Mouse (Mus musculus) midbrain, embryonic 13.5 days (tissue): ENCODE measurements at regions not wholly inside any gene's neighbourhood (a gene's known extent, or its start where the extent isn't known, plus 50 kb on each side); places are given as distances from the start of the nearest gene placed in this dataset.
A peak's percentile ranks its signal among the peaks of the same experiment; 100 is the strongest.

ENCODE experiments used
- ATAC-seq: fragments of 200-750 bp; cut with Nextera tagmentation; 2 replicates; pipeline ENCODE4 v1.8.0; 2017; ENCODE audit warnings: mild to moderate bottlenecking, moderate TSS enrichment, moderate library complexity
- H3K27ac ChIP-seq: fragments of 300-500 bp; sonication (generic); 2 replicates; pipeline ENCODE4 v1.5.1; 2015; ENCODE audit warnings: inconsistent platforms, mild to moderate bottlenecking, moderate library complexity
- H3K27me3 ChIP-seq: fragments of 300-500 bp; sonication (generic); 2 replicates; pipeline ENCODE4 v1.6.1; 2015; ENCODE audit warnings: mild to moderate bottlenecking, inconsistent platforms
- H3K36me3 ChIP-seq: fragments of 300-500 bp; sonication (generic); 2 replicates; pipeline ENCODE4 v1.6.1; 2015; ENCODE audit warnings: mild to moderate bottlenecking, inconsistent platforms
- H3K4me1 ChIP-seq: fragments of 300-500 bp; sonication (generic); replicated peaks from 2 replicates; pipeline ENCODE4 v1.6.1; 2015; ENCODE audit warnings: inconsistent platforms
- H3K4me2 ChIP-seq: fragments of 300-500 bp; sonication (generic); replicated peaks from 2 replicates; pipeline ENCODE4 v1.6.1; 2015; ENCODE audit warnings: moderate library complexity, mild to moderate bottlenecking, inconsistent platforms
- H3K4me3 ChIP-seq: fragments of 300-500 bp; sonication (generic); replicated peaks from 2 replicates; pipeline ENCODE4 v1.5.1; 2015; ENCODE audit warnings: mild to moderate bottlenecking, inconsistent platforms
- H3K9ac ChIP-seq: fragments of 300-500 bp; sonication (generic); replicated peaks from 2 replicates; pipeline ENCODE4 v1.6.1; 2015; ENCODE audit warnings: mild to moderate bottlenecking, inconsistent platforms
- H3K9me3 ChIP-seq: fragments of 300-500 bp; sonication (generic); 2 replicates; pipeline ENCODE4 v1.6.1; 2016; ENCODE audit warnings: mild to moderate bottlenecking, inconsistent platforms
- WGBS: fragments of 180-500 bp; shearing (Covaris S2); methylation state at CpG from one replicate; pipeline ENCODE4 v1.1.7; 2015; 5-methylcytosine and 5-hydroxymethylcytosine counted together

DNA sequence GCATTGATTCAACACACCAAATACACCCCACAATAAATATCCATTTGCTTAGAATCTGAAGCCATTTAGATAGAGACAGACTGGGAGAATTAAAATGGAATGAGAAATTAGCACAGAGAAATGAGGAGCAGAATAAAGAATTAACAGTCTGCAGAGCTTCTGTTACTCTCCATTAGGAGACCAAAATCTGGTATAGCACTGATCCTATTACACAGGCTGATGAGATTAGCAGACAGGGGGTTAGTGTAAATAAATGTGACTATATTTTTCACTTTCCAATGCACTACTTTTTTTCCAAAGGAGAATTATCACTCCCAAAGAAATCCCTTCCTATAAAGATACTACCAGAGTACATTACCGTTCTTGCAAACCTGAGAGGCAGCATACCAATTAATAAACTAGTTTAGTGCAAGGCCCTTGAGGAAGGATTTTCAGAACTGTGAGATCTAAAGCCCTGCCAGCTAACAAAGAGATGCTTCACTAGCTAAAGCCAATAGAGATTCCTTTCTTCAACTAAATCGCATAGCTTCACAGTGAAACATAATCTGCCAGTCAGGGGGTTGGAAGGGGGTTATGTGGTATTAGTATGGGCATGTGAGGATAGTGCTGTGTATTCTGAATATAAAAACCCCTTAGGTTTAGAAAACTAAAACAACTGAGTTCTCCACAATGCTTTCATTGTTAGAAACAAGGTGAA lies 557.7 kb downstream of the Gm6760 start:
- no peaks in the 10 kb centered on the region for H3K9me3 ChIP-seq
- no peaks in the 10 kb centered on the region for H3K27me3 ChIP-seq
- no peak overlapping the region for H3K4me3 ChIP-seq
- H3K9ac ChIP-seq = no peak overlapping the region
- ATAC-seq = peak; percentile 34; the same call in 1 of the 2 replicates
- H3K4me1 ChIP-seq = no peaks in the 10 kb centered on the region
- WGBS = 33% methylated on average over 2 of the region's 2 CpGs
- no peaks in the 10 kb centered on the region for H3K36me3 ChIP-seq
- no peak overlapping the region for H3K4me2 ChIP-seq
- H3K27ac ChIP-seq = no peak overlapping the region
